Comparison of ENCODE assay signal across 17 mouse cellular contexts in genomic region chr1:137091762-137092161, GRCm38 (mm10).
DNase-seq lines count a peak whose midpoint lies in the region; ATAC-seq and TF ChIP-seq lines count a peak whose summit lies in the region.
"Had no signal": no experiment of that assay in that cellular context is flagged by ENCODE, and none has a peak within 500 bp of the region (broad histone marks: within the 10 kb centered on the region; RNA-seq: fewer than 3 reads in every experiment).

No protein-coding gene starts in this region.

- no peaks in the 10 kb centered on the region for H3K4me1 ChIP-seq in forebrain, embryonic 14.5 days (ENCODE audit: control insufficient read depth, insufficient read depth, low read length)
- H3K4me1 ChIP-seq in forebrain, embryonic 15.5 days: peaks cover 3% of the 10 kb centered on the region; the same call in 1 of the 2 replicates
- H3K4me1 ChIP-seq in midbrain, embryonic 11.5 days (ENCODE audit: control insufficient read depth, insufficient read depth, low read length): peaks cover 2% of the 10 kb centered on the region; the same call in 1 of the 2 replicates
- H3K4me1 ChIP-seq in thymus, adult 2 months (replicated peaks; ENCODE audit: control insufficient read depth, insufficient read depth, low read length): no peaks in the 10 kb centered on the region
- H3K4me1 ChIP-seq: limb, embryonic 13.5 days; neural tube, embryonic 12.5 days had no signal

- H3K27ac ChIP-seq in forebrain, embryonic 14.5 days (ENCODE audit: low read depth, low read length): no peak overlapping the region
- H3K27ac ChIP-seq in forebrain, embryonic 15.5 days (replicated peaks): no peak overlapping the region
- H3K27ac ChIP-seq in midbrain, embryonic 11.5 days (ENCODE audit: low read depth, low read length): no peak overlapping the region
- no peak overlapping the region for H3K27ac ChIP-seq in thymus, adult 2 months (ENCODE audit: control insufficient read depth, insufficient read depth, low read length)
- H3K27ac ChIP-seq: limb, embryonic 13.5 days; neural tube, embryonic 12.5 days had no signal

- H3K36me3 ChIP-seq in forebrain, embryonic 14.5 days (ENCODE audit: control insufficient read depth, insufficient read depth, low read length): no peaks in the 10 kb centered on the region
- no peaks in the 10 kb centered on the region for H3K36me3 ChIP-seq in forebrain, embryonic 15.5 days
- no peaks in the 10 kb centered on the region for H3K36me3 ChIP-seq in midbrain, embryonic 11.5 days (ENCODE audit: control insufficient read depth, insufficient read depth, low read length)
- no peaks in the 10 kb centered on the region for H3K36me3 ChIP-seq in thymus, adult 2 months (ENCODE audit: control insufficient read depth, insufficient read depth, low read length)
- H3K36me3 ChIP-seq: limb, embryonic 13.5 days; neural tube, embryonic 12.5 days had no signal

- peak; percentile 69 for DNase-seq in forebrain, embryonic 14.5 days (ENCODE audit: low spot score)
- peak; percentile 20 for DNase-seq in right cerebral cortex, adult 18-20 months
- DNase-seq in right cerebral cortex, postnatal 14 days: no peak
- DNase-seq in midbrain, embryonic 11.5 days (ENCODE audit: low spot score, missing footprints): peak; percentile 86
- DNase-seq in thymus, adult 2 months: no peak
- DNase-seq in kidney, adult 8-10 months: no peak
- DNase-seq: adrenal gland, postnatal 14 days; cerebellum, adult 9-11 months; heart, adult 11 months; kidney, postnatal 25 days; lung, postnatal 14 days; thymus, postnatal 14 days had no signal

- H3K9ac ChIP-seq in forebrain, embryonic 14.5 days (ENCODE audit: low read length): no peak overlapping the region
- H3K9ac ChIP-seq in forebrain, embryonic 15.5 days (replicated peaks): no peak overlapping the region
- no peak overlapping the region for H3K9ac ChIP-seq in midbrain, embryonic 11.5 days (ENCODE audit: low read length)
- H3K9ac ChIP-seq: limb, embryonic 13.5 days; neural tube, embryonic 12.5 days had no signal

- H3K27me3 ChIP-seq in forebrain, embryonic 14.5 days (replicated peaks; ENCODE audit: control insufficient read depth, insufficient read depth, low read length): no peaks in the 10 kb centered on the region
- no peaks in the 10 kb centered on the region for H3K27me3 ChIP-seq in forebrain, embryonic 15.5 days
- no peaks in the 10 kb centered on the region for H3K27me3 ChIP-seq in midbrain, embryonic 11.5 days (ENCODE audit: control insufficient read depth, insufficient read depth, low read length)
- H3K27me3 ChIP-seq in thymus, adult 2 months (ENCODE audit: control insufficient read depth, insufficient read depth, low read length): no peaks in the 10 kb centered on the region
- H3K27me3 ChIP-seq: limb, embryonic 13.5 days; neural tube, embryonic 12.5 days; Patski had no signal

- H3K9me3 ChIP-seq in forebrain, embryonic 14.5 days (replicated peaks; ENCODE audit: control insufficient read depth, low read length): no peaks in the 10 kb centered on the region
- H3K9me3 ChIP-seq in forebrain, embryonic 15.5 days: no peaks in the 10 kb centered on the region
- no peaks in the 10 kb centered on the region for H3K9me3 ChIP-seq in midbrain, embryonic 11.5 days (ENCODE audit: control insufficient read depth, low read length)
- H3K9me3 ChIP-seq: limb, embryonic 13.5 days; neural tube, embryonic 12.5 days had no signal

- no peak overlapping the region for H3K4me2 ChIP-seq in forebrain, embryonic 14.5 days (ENCODE audit: low read length)
- no peak overlapping the region for H3K4me2 ChIP-seq in forebrain, embryonic 15.5 days (replicated peaks)
- H3K4me2 ChIP-seq in midbrain, embryonic 11.5 days: no peak overlapping the region
- H3K4me2 ChIP-seq: limb, embryonic 13.5 days; neural tube, embryonic 12.5 days had no signal

- no peak for TF ChIP-seq CTCF in thymus, adult 2 months (IDR thresholded peaks at IDR 0.05; ENCODE audit: borderline replicate concordance, control insufficient read depth, extremely low read depth, insufficient read depth, low read length, poor library complexity)

- no peak for TF ChIP-seq POLR2A in thymus, adult 2 months (IDR thresholded peaks at IDR 0.05; ENCODE audit: control insufficient read depth, extremely low read depth, insufficient read depth, low read length, poor library complexity)

- 7% methylated on average over 9 of the region's 9 CpGs for WGBS in forebrain, embryonic 14.5 days
- 6% methylated on average over 9 of the region's 9 CpGs for WGBS in forebrain, embryonic 15.5 days
- WGBS in midbrain, embryonic 11.5 days: 10% methylated on average over 9 of the region's 9 CpGs
- WGBS in thymus, adult 2 months: 40% methylated on average over 9 of the region's 9 CpGs

- no peak overlapping the region for H3K4me3 ChIP-seq in forebrain, embryonic 14.5 days (ENCODE audit: low read depth, low read length)
- H3K4me3 ChIP-seq in forebrain, embryonic 15.5 days: no peak overlapping the region
- H3K4me3 ChIP-seq in midbrain, embryonic 11.5 days (ENCODE audit: low read depth, low read length): no peak overlapping the region
- no peak overlapping the region for H3K4me3 ChIP-seq in thymus, adult 2 months (ENCODE audit: control insufficient read depth, insufficient read depth, low read length)
- H3K4me3 ChIP-seq: limb, embryonic 13.5 days; neural tube, embryonic 12.5 days had no signal

- no peak for ATAC-seq in forebrain, embryonic 14.5 days
- ATAC-seq in forebrain, embryonic 15.5 days (replicated peaks): no peak; the same call in 1 of the 2 replicates
- ATAC-seq in midbrain, embryonic 11.5 days (ENCODE audit: low FRiP score): peak; percentile 79; the same call in 1 of the 2 replicates
- ATAC-seq in megakaryocyte, adult 5-6 weeks (ENCODE audit: poor library complexity, severe bottlenecking): no peak
- ATAC-seq: Patski had no signal

Comparison
In these comparisons a context has a peak if more than half of its experiments do, and no peak if none do; other contexts are left out.
1. DNase-seq: peak in forebrain, embryonic 14.5 days (single experiment), right cerebral cortex, adult 18-20 months (single experiment) and midbrain, embryonic 11.5 days (single experiment); none in right cerebral cortex, postnatal 14 days (single experiment), thymus, adult 2 months (single experiment) and kidney, adult 8-10 months (0 of 2).